Mouse (Mus musculus) CH12F3 (cell line): ENCODE measurements around the gene Them7.

ENCODE experiments used
- in situ Hi-C: fragments of 300-500 bp; cut with MboI; formaldehyde crosslinking; loops from 2 replicates; pipeline ENCODE4 v1.14.3; 2020; ENCODE audit warnings: low sequenced_read_pairs

Them7 gene

GRCm38 (mm10) chr2:105372156-105372555 is 148.0 kb downstream of the Them7 start:
- in situ Hi-C loops, result no loop called here

- in situ Hi-C loops, result no loop called here
Measured at GRCm38 (mm10) chr2:105372727-105373126, 148.6 kb downstream of the Them7 start.

GRCm38 (mm10) chr2:105373658-105374057 is 149.5 kb downstream of the Them7 start:
- in situ Hi-C loops, result no loop called here

GRCm38 (mm10) chr2:105375261-105375660 is 151.1 kb downstream of the Them7 start:
- in situ Hi-C loops, result no loop called here

- in situ Hi-C loops, result no loop called here
Measured at GRCm38 (mm10) chr2:105375705-105376104, 151.6 kb downstream of the Them7 start.

- in situ Hi-C loops, result no loop called here
Measured at GRCm38 (mm10) chr2:105379682-105380081, 155.6 kb downstream of the Them7 start.

GRCm38 (mm10) chr2:105380757-105381319 is 156.7 kb downstream of the Them7 start:
- in situ Hi-C loops, result no loop called here

- in situ Hi-C loops, result no loop called here
Measured at GRCm38 (mm10) chr2:105383063-105383462, 158.9 kb downstream of the Them7 start.

- in situ Hi-C loops, result no loop called here
Measured at GRCm38 (mm10) chr2:105384998-105385397, 160.9 kb downstream of the Them7 start.

GRCm38 (mm10) chr2:105386418-105386817 is 162.3 kb downstream of the Them7 start:
- in situ Hi-C loops, result no loop called here

GRCm38 (mm10) chr2:105389007-105389890 is 165.1 kb downstream of the Them7 start:
- in situ Hi-C loops, result no loop called here

- in situ Hi-C loops, result no loop called here
Measured at GRCm38 (mm10) chr2:105390653-105391413, 166.7 kb downstream of the Them7 start.

- in situ Hi-C loops, result no loop called here
Measured at GRCm38 (mm10) chr2:105391414-105391784, 167.3 kb downstream of the Them7 start.

GRCm38 (mm10) chr2:105392514-105392913 is 168.4 kb downstream of the Them7 start:
- in situ Hi-C loops, result no loop called here

GRCm38 (mm10) chr2:105394375-105394774 is 170.3 kb downstream of the Them7 start:
- in situ Hi-C loops, result no loop called here

- in situ Hi-C loops, result no loop called here
Measured at GRCm38 (mm10) chr2:105396066-105396465, 171.9 kb downstream of the Them7 start.

GRCm38 (mm10) chr2:105397446-105398211 is 173.5 kb downstream of the Them7 start:
- in situ Hi-C loops, result no loop called here

GRCm38 (mm10) chr2:105398636-105399084 is 174.5 kb downstream of the Them7 start:
- in situ Hi-C loops, result no loop called here

GRCm38 (mm10) chr2:105399085-105399891 is 175.2 kb downstream of the Them7 start, which contains the start of gene Rcn1:
TSS of gene Rcn1 (minus strand) at chr2:105399319.
- in situ Hi-C loops, result no loop called here

GRCm38 (mm10) chr2:105400558-105400957 is 176.4 kb downstream of the Them7 start:
- in situ Hi-C loops, result no loop called here
